Mouse (Mus musculus) cortical plate, adult 2 months (tissue): ENCODE data around the gene Usp3.

Experiments used
- CTCF ChIP-seq: fragments of 200-500 bp; IDR thresholded peaks from 2 replicates; pipeline ENCODE4 v1.5.1; 2011; ENCODE audit warnings: mild to moderate bottlenecking, control low read depth, low read length; ENCODE audit not compliant: insufficient read depth; ENCODE audit errors: extremely low read depth
- POLR2A ChIP-seq: fragments of 200-500 bp; IDR thresholded peaks from 2 replicates; pipeline ENCODE4 v1.6.1; 2011; ENCODE audit warnings: mild to moderate bottlenecking, low read length, control low read depth; ENCODE audit not compliant: insufficient read depth; ENCODE audit errors: extremely low read depth

DNA sequence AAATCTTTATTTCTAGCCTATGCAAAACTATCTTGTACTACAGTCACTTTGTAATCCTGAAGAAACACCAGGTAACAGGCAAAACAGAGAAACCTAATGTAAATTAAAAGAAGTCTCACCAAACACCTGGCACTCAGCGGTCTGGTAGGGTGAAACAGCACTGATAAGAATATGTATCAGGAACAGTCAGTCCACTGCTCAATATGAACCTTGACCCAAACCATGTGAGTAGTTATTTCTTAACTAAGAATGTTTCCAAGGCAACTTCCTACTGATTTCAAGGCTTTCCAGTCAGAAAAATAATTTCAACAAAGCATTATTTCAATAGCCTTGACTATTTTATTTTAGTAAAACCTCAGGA lies 17.1 kb downstream of the Usp3 start:
- TF ChIP-seq CTCF (no peak), POLR2A (no peak)
